In genomic region chr16:44394577-44395243, GRCm38 (mm10) we compare ENCODE assay signal across 8 mouse cellular contexts. TPM values are rescaled to one million over a fixed set of nuclear protein-coding genes. Genes with fewer than 3 reads are reported as not detected.
A peak's percentile ranks its signal among the peaks of the same experiment; 100 is the strongest.
DNase-seq lines count a peak whose midpoint lies in the region; ATAC-seq lines count a peak whose summit lies in the region.

Cfap44 (plus strand) TSS chr16:44394796.

- H3K36me3 ChIP-seq in heart, embryonic 11.5 days (ENCODE audit: control insufficient read depth, insufficient read depth, low read length), result no peaks in the 10 kb centered on the region
- H3K36me3 ChIP-seq in limb, embryonic 11.5 days (ENCODE audit: control insufficient read depth, insufficient read depth, low read length), result no peaks in the 10 kb centered on the region
- H3K36me3 ChIP-seq in midbrain, embryonic 12.5 days, result no peaks in the 10 kb centered on the region

- ATAC-seq in heart, embryonic 11.5 days (replicated peaks; ENCODE audit: insufficient number of reproducible peaks, low FRiP score, low TSS enrichment), result peak; percentile 76
- peak; percentile 88 for ATAC-seq in limb, embryonic 11.5 days (ENCODE audit: insufficient number of reproducible peaks, low FRiP score, low TSS enrichment, low read depth)
- peak; percentile 93 for ATAC-seq in midbrain, embryonic 12.5 days (ENCODE audit: low FRiP score, low read depth)

- H3K4me3 ChIP-seq in heart, embryonic 11.5 days (ENCODE audit: low read depth, low read length), result peak within 1 kb of the TSS; percentile 32
- no peak within 1 kb of the TSS for H3K4me3 ChIP-seq in limb, embryonic 11.5 days (ENCODE audit: low read depth, low read length)
- H3K4me3 ChIP-seq in midbrain, embryonic 12.5 days, result peak within 1 kb of the TSS; percentile 41

- H3K4me2 ChIP-seq in heart, embryonic 11.5 days, result peak within 1 kb of the TSS; percentile 67
- H3K4me2 ChIP-seq in limb, embryonic 11.5 days (ENCODE audit: low read depth, severe bottlenecking), result peak within 1 kb of the TSS; percentile 41
- H3K4me2 ChIP-seq in midbrain, embryonic 12.5 days (replicated peaks), result peak within 1 kb of the TSS; percentile 59

- DNase-seq in heart, adult 11 months, result peak; percentile 89
- DNase-seq in heart, adult 8-10 months (ENCODE audit: low spot score), result no peak
- peak; percentile 90 for DNase-seq in embryo, embryonic 9.5 days (ENCODE audit: extremely low spot score)
- peak; percentile 75 for DNase-seq in kidney, adult 9 months
- peak; percentile 96 for DNase-seq in limb, embryonic 11.5 days (ENCODE audit: low spot score)
- DNase-seq in skeletal muscle tissue, adult 2 months (ENCODE audit: low read depth, low spot score), result peak; percentile 36

- WGBS in heart, embryonic 11.5 days (ENCODE audit: insufficient replicate concordance), result 2% methylated on average over 17 of the region's 17 CpGs
- WGBS in limb, embryonic 11.5 days, result 2% methylated on average over 17 of the region's 17 CpGs
- 1% methylated on average over 17 of the region's 17 CpGs for WGBS in midbrain, embryonic 12.5 days

- H3K9ac ChIP-seq in heart, embryonic 11.5 days (ENCODE audit: low read depth, low read length), result peak within 1 kb of the TSS; percentile 60; the same call in 1 of the 2 replicates
- no peak within 1 kb of the TSS for H3K9ac ChIP-seq in limb, embryonic 11.5 days (ENCODE audit: low read length)
- H3K9ac ChIP-seq in midbrain, embryonic 12.5 days (replicated peaks), result peak within 1 kb of the TSS; percentile 43; the same call in 1 of the 2 replicates

- H3K9me3 ChIP-seq in heart, embryonic 11.5 days (replicated peaks; ENCODE audit: control insufficient read depth, low read length), result no peaks in the 10 kb centered on the region
- H3K9me3 ChIP-seq in limb, embryonic 11.5 days (ENCODE audit: control insufficient read depth, low read length), result no peaks in the 10 kb centered on the region
- H3K9me3 ChIP-seq in midbrain, embryonic 12.5 days, result no peaks in the 10 kb centered on the region

- peaks cover 6% of the 10 kb centered on the region; the same call in 1 of the 2 replicates for H3K4me1 ChIP-seq in heart, embryonic 11.5 days (ENCODE audit: control insufficient read depth, insufficient read depth, low read length)
- H3K4me1 ChIP-seq in limb, embryonic 11.5 days (ENCODE audit: control insufficient read depth, insufficient read depth, low read length), result 0 out of 2 replicates have a peak, but pooled peaks cover 7% of the 10 kb centered on the region
- H3K4me1 ChIP-seq in midbrain, embryonic 12.5 days, result peaks cover 12% of the 10 kb centered on the region

- H3K27me3 ChIP-seq in heart, embryonic 11.5 days (ENCODE audit: control insufficient read depth, insufficient read depth, low read length), result no peaks in the 10 kb centered on the region
- no peaks in the 10 kb centered on the region for H3K27me3 ChIP-seq in limb, embryonic 11.5 days (ENCODE audit: control insufficient read depth, insufficient read depth, low read length)
- no peaks in the 10 kb centered on the region; the same call in 1 of the 2 replicates for H3K27me3 ChIP-seq in midbrain, embryonic 12.5 days

- H3K27ac ChIP-seq in heart, embryonic 11.5 days (ENCODE audit: low read depth, low read length), result no peak within 1 kb of the TSS
- no peak within 1 kb of the TSS for H3K27ac ChIP-seq in limb, embryonic 11.5 days (replicated peaks; ENCODE audit: low read depth, low read length)
- peak within 1 kb of the TSS; percentile 46; the same call in 1 of the 2 replicates for H3K27ac ChIP-seq in midbrain, embryonic 12.5 days (replicated peaks)

RNA-seq across cellular contexts. Expression of gene Cfap44, which starts in this region (rescaled TPM):
- total RNA-seq in heart, adult 8-10 months (2022), result not detected
- polyA plus RNA-seq in heart, embryonic 11.5 days (2014; fragmentation: Nextera tagmentation; extraction: Ambion mirVana), result 0.37 TPM in 1 of 2 replicates, not detected in the other
- 0.81 and 0.92 TPM in 2 replicates for polyA plus RNA-seq in limb, embryonic 11.5 days (2014; fragmentation: Nextera tagmentation; extraction: Ambion mirVana)
- polyA plus RNA-seq in midbrain, embryonic 12.5 days (2016; fragmentation: Nextera tagmentation; extraction: Ambion mirVana), result 1.8 TPM in 2 replicates

Comparison
In these comparisons a context has a peak if more than half of its experiments do, and no peak if none do; other contexts are left out.
1. Peak in ATAC-seq, H3K4me3 ChIP-seq, H3K9ac ChIP-seq and H3K4me2 ChIP-seq in heart, embryonic 11.5 days; RNA of the gene not detected or under 1 TPM.
2. Peak in DNase-seq, ATAC-seq and H3K4me2 ChIP-seq in limb, embryonic 11.5 days; RNA of the gene not detected or under 1 TPM.